Mouse (Mus musculus) myocyte (in vitro differentiated cells): ENCODE results near the gene Epb41.

Experiments used
- CEBPB ChIP-seq: IDR thresholded peaks from 2 replicates; pipeline ENCODE4 v1.6.1; 2011; ENCODE audit warnings: mild to moderate bottlenecking, moderate library complexity; ENCODE audit not compliant: poor library complexity, insufficient read depth, severe bottlenecking
- E2F4 ChIP-seq: IDR thresholded peaks from one replicate; pipeline ENCODE4 v1.6.1; 2011; ENCODE audit warnings: mild to moderate bottlenecking, control low read depth, moderate library complexity; ENCODE audit not compliant: insufficient read depth
- MAX ChIP-seq: IDR thresholded peaks from one replicate; pipeline ENCODE4 v1.6.1; 2011; ENCODE audit warnings: low read depth, mild to moderate bottlenecking, control low read depth
- POLR2A ChIP-seq: IDR thresholded peaks from one replicate; pipeline ENCODE4 v1.6.1; 2011; ENCODE audit warnings: low read depth, mild to moderate bottlenecking, control low read depth, moderate library complexity; ENCODE audit not compliant: insufficient read length
- POLR2AphosphoS2 ChIP-seq: IDR thresholded peaks from one replicate; pipeline ENCODE4 v1.6.1; 2011; ENCODE audit warnings: low read depth, control low read depth; ENCODE audit not compliant: insufficient read length
- REST ChIP-seq: IDR thresholded peaks from one replicate; pipeline ENCODE4 v1.6.1; 2011; ENCODE audit warnings: mild to moderate bottlenecking, control low read depth, moderate library complexity; ENCODE audit not compliant: insufficient read depth, insufficient read length
- SRF ChIP-seq: IDR thresholded peaks from one replicate; pipeline ENCODE4 v1.6.1; 2011; ENCODE audit warnings: low read depth; ENCODE audit not compliant: control insufficient read depth, insufficient read length
- TCF12 ChIP-seq: IDR thresholded peaks from one replicate; pipeline ENCODE4 v1.6.1; 2011; ENCODE audit warnings: mild to moderate bottlenecking, control low read depth; ENCODE audit not compliant: poor library complexity, insufficient read depth, severe bottlenecking
- USF1 ChIP-seq: IDR thresholded peaks from one replicate; pipeline ENCODE4 v1.6.1; 2011; ENCODE audit warnings: low read depth, mild to moderate bottlenecking, control low read depth, moderate library complexity

DNA sequence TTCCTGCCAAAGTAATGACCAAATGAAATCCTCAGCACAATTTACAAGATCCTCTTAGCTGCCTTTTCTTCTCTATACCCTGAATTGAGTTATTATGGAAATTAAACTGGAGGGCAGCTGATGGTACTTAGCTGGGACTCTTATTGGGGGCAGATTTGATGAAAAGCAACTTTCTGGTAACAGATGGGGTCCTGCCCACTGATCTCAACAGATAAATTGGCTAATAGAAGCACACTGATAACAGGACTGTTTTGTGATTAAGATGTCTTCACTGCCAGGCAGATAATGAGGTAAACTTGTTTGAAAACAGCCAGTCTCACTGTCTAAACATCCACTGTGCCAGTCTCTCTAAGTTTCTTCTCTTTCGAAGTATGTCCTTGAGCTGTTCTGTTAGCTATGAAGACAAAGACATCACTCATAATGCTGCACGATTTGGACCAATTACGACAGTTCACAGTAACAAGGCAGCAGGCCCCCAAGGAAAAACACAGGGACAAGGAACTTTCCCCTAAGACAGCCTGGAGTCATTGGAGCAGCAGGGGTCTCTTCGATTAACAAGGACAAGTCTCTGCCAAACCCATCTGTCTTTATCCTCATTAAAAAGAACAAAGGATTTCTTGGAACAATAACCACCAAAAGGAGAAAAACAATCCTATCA, 92.1 kb downstream of the Epb41 start:
- no peak for TF ChIP-seq CEBPB
- no peak for TF ChIP-seq E2F4
- TF ChIP-seq POLR2A, result no peak
- TF ChIP-seq REST, result no peak
- TF ChIP-seq MAX, result no peak
- no peak for TF ChIP-seq POLR2AphosphoS2
- no peak for TF ChIP-seq USF1
- no peak for TF ChIP-seq SRF
- no peak for TF ChIP-seq TCF12
